Mouse (Mus musculus): ENCODE results near the gene Zbtb14. TPM values are rescaled to one million over a fixed set of nuclear protein-coding genes. Genes with fewer than 3 reads are reported as not detected.

Gene Zbtb14
- polyA plus RNA-seq (2014; fragmentation: Nextera tagmentation; extraction: Ambion mirVana) = 23.5 and 24.9 TPM in 2 replicates

DNA sequence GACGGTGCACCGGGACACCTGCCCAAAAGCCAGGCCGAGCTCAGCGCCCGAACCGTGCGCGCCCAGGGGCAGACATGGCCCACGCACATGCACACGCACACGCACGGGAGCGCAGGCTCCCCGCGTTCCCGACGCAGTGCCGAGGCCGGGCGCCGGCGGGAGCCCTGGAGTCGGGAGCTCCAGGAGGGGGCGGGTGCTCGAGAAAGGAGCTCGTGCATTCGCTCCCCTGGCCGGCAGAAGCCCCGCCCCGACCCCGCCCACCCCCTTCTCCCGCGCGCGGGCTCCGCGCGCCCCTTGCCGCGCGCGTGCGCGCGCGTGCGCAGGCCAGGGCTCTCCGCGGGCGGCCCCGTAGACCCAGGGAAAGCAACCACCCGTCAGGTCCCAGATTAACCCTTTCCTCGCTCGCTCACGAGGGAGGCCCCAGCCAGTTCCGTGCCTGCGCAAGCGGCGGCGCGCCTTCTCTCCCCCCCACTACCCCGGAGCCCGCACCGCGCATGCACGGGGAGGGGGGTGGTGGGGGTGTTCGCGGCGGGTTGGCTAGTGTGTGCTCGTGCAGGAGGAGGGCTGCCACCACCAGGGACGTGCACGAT, at the start of gene Zbtb14:
Gene Zbtb14, plus strand, starts transcription at position 540 of the 590 bp plus-strand sequence.
- no peaks in the 10 kb centered on the region for H3K9me3 ChIP-seq (ENCODE audit: low read depth, low read length)
- H3K9ac ChIP-seq = peak within 1 kb of the TSS; percentile 91
- peak; percentile 97 for DNase-seq
- H3K27me3 ChIP-seq (ENCODE audit: insufficient read depth, low read length) = no peaks in the 10 kb centered on the region
- ATAC-seq (ENCODE audit: insufficient read depth) = peak; percentile 93
- WGBS = under 1% methylated on average over 51 of the region's 72 CpGs
- 0 out of 2 replicates have a peak, but pooled peaks cover 5% of the 10 kb centered on the region for H3K4me1 ChIP-seq (ENCODE audit: insufficient read depth)
- peak within 1 kb of the TSS; percentile 87 for H3K4me2 ChIP-seq
- H3K36me3 ChIP-seq (ENCODE audit: insufficient read depth) = peaks cover 17% of the 10 kb centered on the region
- H3K27ac ChIP-seq (ENCODE audit: low read depth) = peak within 1 kb of the TSS; percentile 100
- peak within 1 kb of the TSS; percentile 80 for H3K4me3 ChIP-seq (ENCODE audit: low read depth, low read length)
- TF ChIP-seq CTCF (IDR thresholded peaks at IDR 0.05; ENCODE audit: low read depth) = no peak

DNA sequence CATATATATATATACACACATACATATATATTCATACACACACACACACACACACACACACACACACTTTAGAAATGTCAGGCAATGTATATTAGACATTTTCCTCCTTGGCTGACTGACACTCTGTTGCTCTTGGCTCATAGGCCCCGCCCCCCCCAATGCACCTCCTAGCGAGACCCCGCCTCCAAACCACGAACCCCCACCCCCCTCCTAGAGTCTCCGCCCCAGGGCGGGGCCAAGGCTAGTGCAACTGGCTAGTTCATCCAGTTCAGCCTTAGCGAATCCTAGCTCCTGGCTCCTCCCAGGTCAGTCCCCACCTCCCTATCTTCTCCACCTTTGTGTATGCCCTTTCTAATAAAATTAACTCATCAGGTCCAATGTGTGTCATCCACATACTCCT, 36.8 kb upstream of the Zbtb14 start:
- Histone ChIP-seq H3K27ac (ENCODE audit: low read depth) (no peak overlapping the region), H3K9ac (no peak overlapping the region), H3K4me1 (ENCODE audit: insufficient read depth) (no peaks in the 10 kb centered on the region), H3K36me3 (ENCODE audit: insufficient read depth) (no peaks in the 10 kb centered on the region), H3K4me3 (ENCODE audit: low read depth, low read length) (no peak overlapping the region), H3K27me3 (ENCODE audit: insufficient read depth, low read length) (no peaks in the 10 kb centered on the region), H3K4me2 (no peak overlapping the region), H3K9me3 (ENCODE audit: low read depth, low read length) (no peaks in the 10 kb centered on the region)
- WGBS = 77% methylated on average over 7 of the region's 7 CpGs
- TF ChIP-seq CTCF (IDR thresholded peaks at IDR 0.05; ENCODE audit: low read depth) = no peak
- DNase-seq (no peak), ATAC-seq (ENCODE audit: insufficient read depth) (no peak)

DNA sequence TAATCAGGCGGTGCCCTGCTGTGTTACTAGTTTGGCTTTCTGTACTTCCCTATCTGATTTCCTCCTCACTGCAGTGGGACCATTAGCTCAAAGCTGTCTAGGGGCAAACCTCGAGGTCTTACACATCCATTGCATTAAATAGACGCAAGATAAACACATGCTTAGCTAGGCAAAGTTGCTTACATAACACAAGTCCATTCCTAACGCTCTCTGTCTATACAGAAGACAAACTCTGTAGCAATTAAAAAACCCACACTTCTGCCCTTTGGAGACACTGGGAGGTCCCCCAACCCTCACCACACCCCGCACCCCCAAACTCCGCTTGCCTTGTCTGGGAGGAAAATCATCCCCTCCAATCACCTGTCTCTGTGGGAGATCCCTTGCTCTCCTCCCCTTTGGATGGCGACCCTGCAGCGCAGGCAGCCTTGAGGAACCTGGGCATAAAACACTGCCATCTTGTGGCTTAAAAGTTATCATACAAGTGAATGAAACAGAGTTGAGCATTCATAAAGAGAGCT, 33.8 kb upstream of the Zbtb14 start:
- WGBS = 15% methylated on average over 8 of the region's 8 CpGs
- Histone ChIP-seq H3K9ac (no peak overlapping the region), H3K36me3 (ENCODE audit: insufficient read depth) (no peaks in the 10 kb centered on the region), H3K4me3 (ENCODE audit: low read depth, low read length) (no peak overlapping the region), H3K4me1 (ENCODE audit: insufficient read depth) (no peaks in the 10 kb centered on the region), H3K27ac (ENCODE audit: low read depth) (no peak overlapping the region), H3K4me2 (no peak overlapping the region), H3K27me3 (ENCODE audit: insufficient read depth, low read length) (no peaks in the 10 kb centered on the region), H3K9me3 (ENCODE audit: low read depth, low read length) (no peaks in the 10 kb centered on the region)
- peak; percentile 71 for TF ChIP-seq CTCF (IDR thresholded peaks at IDR 0.05; ENCODE audit: low read depth)
- peak; percentile 52; the same call in 1 of the 2 replicates for ATAC-seq (ENCODE audit: insufficient read depth)
- DNase-seq = peak; percentile 82

DNA sequence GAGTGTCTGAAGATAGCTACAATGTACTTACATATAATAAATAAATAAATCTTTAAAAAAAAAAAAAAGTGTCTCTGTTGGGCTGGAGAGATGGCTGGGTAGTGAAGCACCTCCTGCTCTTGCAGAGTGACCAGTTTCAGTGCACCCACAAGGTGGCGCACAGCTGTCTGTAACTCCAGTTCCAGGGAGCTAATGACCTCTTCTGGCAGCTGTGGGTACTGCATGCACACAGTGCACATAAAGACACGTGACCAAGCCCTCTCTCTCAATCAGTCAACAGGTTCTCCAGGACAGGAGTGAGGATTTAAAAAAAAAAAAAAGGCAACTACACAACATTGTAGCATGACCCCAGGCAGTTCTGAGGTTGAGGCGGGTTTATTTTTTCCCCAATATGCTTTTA, 17.8 kb upstream of the Zbtb14 start:
- Histone ChIP-seq H3K9ac (no peak overlapping the region), H3K36me3 (ENCODE audit: insufficient read depth) (no peaks in the 10 kb centered on the region), H3K4me3 (ENCODE audit: low read depth, low read length) (no peak overlapping the region), H3K4me2 (no peak overlapping the region), H3K9me3 (ENCODE audit: low read depth, low read length) (no peaks in the 10 kb centered on the region), H3K4me1 (ENCODE audit: insufficient read depth) (no peaks in the 10 kb centered on the region), H3K27ac (ENCODE audit: low read depth) (no peak overlapping the region), H3K27me3 (ENCODE audit: insufficient read depth, low read length) (no peaks in the 10 kb centered on the region)
- ATAC-seq (ENCODE audit: insufficient read depth) (no peak), DNase-seq (peak; percentile 56)
- WGBS = 80% methylated on average over 3 of the region's 3 CpGs
- peak; percentile 69 for TF ChIP-seq CTCF (IDR thresholded peaks at IDR 0.05; ENCODE audit: low read depth)

DNA sequence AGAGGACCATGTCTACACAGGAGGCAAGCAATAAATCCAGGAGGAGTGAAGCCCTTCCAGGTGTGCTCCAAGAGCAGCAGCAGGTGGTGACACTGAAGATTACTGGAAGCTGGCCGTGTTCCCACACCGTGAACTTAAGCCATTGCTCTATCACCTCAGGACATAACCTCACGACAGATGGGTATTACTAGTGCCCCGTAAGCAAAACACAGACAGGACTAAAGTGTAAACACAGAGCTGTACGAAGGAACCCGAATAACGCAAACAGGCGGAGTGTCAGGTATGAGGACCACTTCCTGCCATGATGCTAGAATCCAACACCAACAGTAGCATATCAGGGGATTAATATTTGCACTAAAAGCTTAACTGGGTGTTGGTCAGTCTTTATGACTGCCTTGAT, 2.0 kb upstream of the Zbtb14 start:
- DNase-seq (no peak), ATAC-seq (ENCODE audit: insufficient read depth) (no peak)
- Histone ChIP-seq H3K4me2 (no peak overlapping the region), H3K4me1 (ENCODE audit: insufficient read depth) (0 out of 2 replicates have a peak, but pooled peaks cover 5% of the 10 kb centered on the region), H3K9me3 (ENCODE audit: low read depth, low read length) (no peaks in the 10 kb centered on the region), H3K4me3 (ENCODE audit: low read depth, low read length) (no peak overlapping the region), H3K27ac (ENCODE audit: low read depth) (no peak overlapping the region), H3K36me3 (ENCODE audit: insufficient read depth) (peaks cover 3% of the 10 kb centered on the region; the same call in 1 of the 2 replicates), H3K27me3 (ENCODE audit: insufficient read depth, low read length) (no peaks in the 10 kb centered on the region), H3K9ac (no peak overlapping the region)
- WGBS = 65% methylated on average over 8 of the region's 8 CpGs
- no peak for TF ChIP-seq CTCF (IDR thresholded peaks at IDR 0.05; ENCODE audit: low read depth)

DNA sequence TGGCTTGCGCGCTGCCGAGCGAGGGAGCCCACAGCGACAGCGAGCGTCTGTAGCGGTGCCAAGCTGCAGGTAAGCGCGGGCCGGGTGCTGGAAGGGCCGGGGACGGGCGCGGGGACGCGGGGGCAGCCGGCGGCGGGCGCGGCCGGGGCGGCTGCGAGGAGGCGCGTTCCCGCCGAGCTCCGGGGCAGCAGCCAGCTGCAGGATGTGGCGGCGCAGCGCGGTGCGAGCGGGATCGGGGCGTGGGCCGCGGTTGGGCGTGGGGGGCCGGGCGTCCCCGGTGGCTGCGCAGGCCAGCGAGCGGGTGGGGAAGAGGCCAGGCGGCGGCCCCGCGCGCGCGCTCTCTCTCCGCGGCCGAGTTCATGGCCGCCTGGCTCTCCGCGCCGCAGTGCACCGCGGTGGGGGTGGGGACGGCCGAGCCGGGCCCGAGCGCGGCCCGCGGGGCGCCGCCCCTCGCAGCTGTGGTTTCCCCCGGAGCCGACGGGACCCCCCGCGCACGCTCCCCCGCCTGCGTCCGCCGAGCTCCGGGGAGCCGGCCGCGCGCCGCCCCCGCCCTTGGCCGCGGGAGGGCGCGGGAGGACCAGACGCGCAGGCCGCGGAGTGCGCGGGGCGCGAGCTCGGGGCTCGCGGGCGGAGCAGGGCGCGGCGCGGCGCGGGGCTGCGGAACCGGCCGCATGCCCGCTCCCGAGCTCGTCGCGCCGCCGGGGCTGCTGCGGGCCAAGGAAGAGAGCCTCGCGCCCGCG, 521 bp downstream of the Zbtb14 start:
- peak overlapping the region; percentile 100 for H3K27ac ChIP-seq (ENCODE audit: low read depth)
- under 1% methylated on average over 99 of the region's 128 CpGs for WGBS
- H3K27me3 ChIP-seq (ENCODE audit: insufficient read depth, low read length) = no peaks in the 10 kb centered on the region
- ATAC-seq (ENCODE audit: insufficient read depth) (peak; percentile 63), DNase-seq (peak; percentile 86)
- H3K4me2 ChIP-seq = peak overlapping the region; percentile 87
- peak overlapping the region; percentile 91 for H3K9ac ChIP-seq
- TF ChIP-seq CTCF (IDR thresholded peaks at IDR 0.05; ENCODE audit: low read depth) = no peak
- H3K36me3 ChIP-seq (ENCODE audit: insufficient read depth) = peaks cover 25% of the 10 kb centered on the region
- peak overlapping the region; percentile 80 for H3K4me3 ChIP-seq (ENCODE audit: low read depth, low read length)
- H3K9me3 ChIP-seq (ENCODE audit: low read depth, low read length) = no peaks in the 10 kb centered on the region
- 0 out of 2 replicates have a peak, but pooled peaks cover 5% of the 10 kb centered on the region for H3K4me1 ChIP-seq (ENCODE audit: insufficient read depth)
